Mouse (Mus musculus) adrenal gland, adult 2 months (tissue): ENCODE data around the gene Dlst. TPM values are rescaled to one million over a fixed set of nuclear protein-coding genes. Genes with fewer than 3 reads are reported as not detected.
A peak's percentile ranks its signal among the peaks of the same experiment; 100 is the strongest.
"Not testable (repeated sequence)": the region's sequence is repeated elsewhere in the genome, so short reads cannot be mapped to it uniquely, and the experiment has no call there.

ENCODE experiments used
- DNase-seq: peaks from one replicate; pipeline ENCODE4 v3.0.0; 2021
- polyA plus RNA-seq: library from polyadenylated mRNA; depleted of rRNA; stranded (reverse); fragments of >200 nt; gene quantifications from 2 replicates; pipeline ENCODE4 v1.2.3, GENCODE M21; 2012
- total RNA-seq, 2 experiments: library from RNA; stranded (reverse); gene quantifications; 2 replicates each; pipeline ENCODE4 v1.2.3; 2021

The Dlst gene
- total and polyA plus RNA-seq, 3 experiments: 107 to 398 (median 347) TPM

- DNase-seq: no peak
Measured at GRCm38 (mm10) chr12:85113917-85114316, 3.3 kb downstream of the Dlst start.

GRCm38 (mm10) chr12:85115678-85116077 lies 5.0 kb downstream of the Dlst start:
- DNase-seq: no peak

GRCm38 (mm10) chr12:85121806-85122459 lies 11.3 kb downstream of the Dlst start:
- no peak for DNase-seq

- no peak for DNase-seq
Measured at GRCm38 (mm10) chr12:85123108-85123530, 12.5 kb downstream of the Dlst start.

GRCm38 (mm10) chr12:85123645-85124044 lies 13.0 kb downstream of the Dlst start:
- DNase-seq: no peak

GRCm38 (mm10) chr12:85124751-85125150 lies 14.1 kb downstream of the Dlst start:
- no peak for DNase-seq

GRCm38 (mm10) chr12:85126986-85127603 lies 16.5 kb downstream of the Dlst start:
- DNase-seq: no peak

- DNase-seq: no peak
Measured at GRCm38 (mm10) chr12:85129426-85129978, 18.9 kb downstream of the Dlst start.

GRCm38 (mm10) chr12:85131361-85131760 lies 20.7 kb downstream of the Dlst start:
- no peak for DNase-seq

GRCm38 (mm10) chr12:85134043-85134794 lies 23.6 kb downstream of the Dlst start:
- DNase-seq: no peak

GRCm38 (mm10) chr12:85135513-85136470 lies 25.2 kb downstream of the Dlst start:
- DNase-seq: no peak

- no peak for DNase-seq
Measured at GRCm38 (mm10) chr12:85136627-85137026, 26.0 kb downstream of the Dlst start.

GRCm38 (mm10) chr12:85140036-85140701 lies 29.5 kb downstream of the Dlst start:
- no peak for DNase-seq

GRCm38 (mm10) chr12:85141096-85141495 lies 30.5 kb downstream of the Dlst start:
- DNase-seq: no peak

GRCm38 (mm10) chr12:85142803-85143202 lies 32.2 kb downstream of the Dlst start:
- DNase-seq: peak; percentile 85

GRCm38 (mm10) chr12:85144276-85144675 lies 33.6 kb downstream of the Dlst start:
- DNase-seq: not testable (repeated sequence)

GRCm38 (mm10) chr12:85144821-85145220 lies 34.2 kb downstream of the Dlst start:
- no peak for DNase-seq

- no peak for DNase-seq
Measured at GRCm38 (mm10) chr12:85145630-85146029, 35.0 kb downstream of the Dlst start.

- DNase-seq: no peak
Measured at GRCm38 (mm10) chr12:85146355-85146754, 35.7 kb downstream of the Dlst start.

- no peak for DNase-seq
Measured at GRCm38 (mm10) chr12:85146881-85147280, 36.2 kb downstream of the Dlst start.
